Mouse (Mus musculus): ENCODE measurements at regions not wholly inside any gene's neighbourhood (a gene's known extent, or its start where the extent isn't known, plus 50 kb on each side); places are given as distances from the start of the nearest gene placed in this dataset.

DNA sequence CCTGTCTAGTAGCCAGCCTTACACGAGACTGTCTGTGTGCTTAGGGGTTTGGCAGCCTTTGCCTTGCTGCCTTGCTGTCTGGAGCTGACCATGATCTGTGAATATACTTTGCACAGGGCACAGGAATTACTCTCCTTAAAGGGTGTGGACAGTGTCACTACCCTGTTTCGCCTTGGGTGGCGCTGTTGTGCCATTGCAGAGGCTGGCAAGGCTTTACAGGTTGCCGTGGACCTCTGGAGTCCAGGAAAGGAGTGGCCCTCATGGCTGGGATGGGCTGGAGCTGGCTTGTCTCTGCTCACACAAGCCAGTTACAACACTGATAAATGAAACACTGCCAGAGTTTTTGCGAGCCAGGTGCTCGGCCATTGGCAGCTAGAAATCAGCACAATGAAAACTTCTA is 110.1 kb upstream of the Agap1 start:
- intact Hi-C loops (cut with DNase I): loop anchor here (5.0 kb wide), 1 partner anchor 178 kb away; no protein-coding TSS in a partner anchor
- peak; percentile 54 for TF ChIP-seq CTCF (IDR thresholded peaks at IDR 0.05)
- peak in 1 of 2 experiments; percentile 17 for DNase-seq (ENCODE audit: extremely low spot score in 1 of 2, low spot score in 2 of 2)
- Histone ChIP-seq H3K27ac (no peak overlapping the region), H3K4me3 (no peak overlapping the region)

DNA sequence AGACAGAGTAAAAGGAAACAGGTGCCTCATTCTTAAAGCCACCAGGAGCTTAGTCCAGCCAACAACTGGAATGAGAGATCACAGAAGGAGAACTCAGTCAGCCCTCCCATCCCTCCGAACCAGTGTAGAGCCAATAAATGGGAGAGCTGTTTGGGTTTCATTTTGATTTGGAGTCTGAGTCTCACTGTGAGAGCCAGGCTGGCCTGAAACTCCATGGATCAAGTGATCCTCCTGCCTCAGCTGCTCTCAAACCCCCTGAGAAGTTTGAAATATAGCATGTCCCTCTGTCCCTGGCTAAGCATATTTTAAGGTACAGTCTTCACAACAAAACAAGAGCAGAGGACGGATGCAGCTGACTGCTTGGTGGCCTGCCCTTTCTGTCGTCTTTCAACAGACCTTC is 107.3 kb upstream of the Agap1 start:
- intact Hi-C loops (cut with DNase I): no loop called here

GRCm38 (mm10) chr1:89352936-89353335 is 101.7 kb upstream of the Agap1 start:
- TF ChIP-seq CTCF (IDR thresholded peaks at IDR 0.05): no peak
- Histone ChIP-seq H3K4me3 (no peak overlapping the region), H3K27ac (no peak overlapping the region)
- intact Hi-C loops (cut with DNase I): no loop called here
- no peak for DNase-seq (ENCODE audit: extremely low spot score in 1 of 2, low spot score in 2 of 2)

More for the DNA sequence above, 107.3 kb upstream of the Agap1 start:
- no peak overlapping the region for H3K27ac ChIP-seq
- no peak overlapping the region for H3K4me3 ChIP-seq
- TF ChIP-seq CTCF (IDR thresholded peaks at IDR 0.05): no peak
- no peak for DNase-seq (ENCODE audit: extremely low spot score in 1 of 2, low spot score in 2 of 2)

DNA sequence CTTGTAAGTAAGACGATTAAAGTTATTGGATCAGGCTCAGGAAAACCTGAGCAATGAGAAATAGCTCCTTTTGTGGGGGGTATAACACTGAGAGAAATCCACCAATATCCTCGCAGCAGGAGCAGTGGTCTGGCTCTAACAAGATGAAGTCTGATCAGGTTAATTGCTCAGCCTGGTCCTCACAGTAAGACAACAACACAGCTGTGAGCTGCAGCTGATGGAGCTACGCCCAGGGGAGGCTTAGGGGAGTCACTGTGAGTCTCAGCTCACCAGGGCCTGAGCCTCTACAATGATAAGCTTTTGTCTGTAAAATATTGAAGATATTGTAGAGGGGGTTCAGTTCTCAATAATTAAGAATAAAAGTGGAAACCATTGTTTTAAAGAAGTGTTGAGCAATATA is 95.3 kb upstream of the Agap1 start:
- no peak for TF ChIP-seq CTCF (IDR thresholded peaks at IDR 0.05)

GRCm38 (mm10) chr1:89364547-89365305 is 89.9 kb upstream of the Agap1 start:
- no peak overlapping the region for H3K4me3 ChIP-seq
- no peak overlapping the region for H3K27ac ChIP-seq
- intact Hi-C loops (cut with DNase I): no loop called here
- no peak; the same call in none of the 2 replicates for TF ChIP-seq CTCF (IDR thresholded peaks at IDR 0.05)
- DNase-seq (ENCODE audit: extremely low spot score in 1 of 2, low spot score in 2 of 2): peak in 1 of 2 experiments; percentile 9

More for the DNA sequence above, 95.3 kb upstream of the Agap1 start:
- no peak for DNase-seq (ENCODE audit: extremely low spot score in 1 of 2, low spot score in 2 of 2)
- Histone ChIP-seq H3K4me3 (no peak overlapping the region), H3K27ac (no peak overlapping the region)
- intact Hi-C loops (cut with DNase I): no loop called here

DNA sequence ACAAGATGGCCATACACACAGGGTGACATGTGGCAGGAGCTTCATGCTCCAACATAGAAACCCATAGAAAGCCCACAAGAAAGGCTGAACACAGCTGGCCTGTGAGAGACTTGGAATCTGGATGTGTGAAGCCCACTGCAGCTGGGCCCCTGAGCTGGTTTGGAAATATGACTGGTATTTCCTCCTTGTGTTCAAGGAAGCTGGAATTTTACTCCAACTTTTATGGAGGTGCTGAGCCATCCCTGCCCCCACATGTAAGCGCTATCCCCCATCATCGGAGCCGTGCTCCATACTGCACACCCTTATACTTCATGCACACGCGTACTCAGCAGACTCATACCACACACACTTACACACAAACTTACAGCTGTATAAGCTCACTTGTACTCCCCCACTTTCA is 87.7 kb upstream of the Agap1 start:
- DNase-seq (ENCODE audit: extremely low spot score in 1 of 2, low spot score in 2 of 2): no peak
- no peak overlapping the region for H3K4me3 ChIP-seq
- no peak for TF ChIP-seq CTCF (IDR thresholded peaks at IDR 0.05)
- intact Hi-C loops (cut with DNase I): no loop called here
- H3K27ac ChIP-seq: no peak overlapping the region

DNA sequence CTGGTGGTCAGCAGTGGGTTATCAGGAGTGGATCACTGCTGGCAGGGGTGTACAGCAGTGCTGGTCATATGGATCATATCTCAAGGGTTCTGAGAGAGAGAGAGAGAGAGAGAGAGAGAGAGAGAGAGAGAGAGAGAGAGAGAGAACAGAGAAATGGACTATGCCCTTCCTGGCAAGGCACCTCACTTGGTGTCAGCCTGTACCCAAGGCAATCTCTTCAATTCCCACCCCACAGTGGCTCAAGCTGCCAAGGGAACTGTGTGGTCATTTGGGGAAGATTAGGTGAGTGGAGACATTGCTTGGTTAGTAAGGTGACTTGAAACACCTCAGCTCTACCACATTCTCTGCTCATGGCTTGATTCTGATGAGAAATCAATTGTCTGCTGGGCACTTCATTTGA is 80.8 kb upstream of the Agap1 start:
- DNase-seq (ENCODE audit: extremely low spot score in 1 of 2, low spot score in 2 of 2): no peak
- Histone ChIP-seq H3K27ac (no peak overlapping the region), H3K4me3 (no peak overlapping the region)
- intact Hi-C loops (cut with DNase I): no loop called here
- TF ChIP-seq CTCF (IDR thresholded peaks at IDR 0.05): no peak

- no peak for TF ChIP-seq CTCF (IDR thresholded peaks at IDR 0.05)
- H3K4me3 ChIP-seq: no peak overlapping the region
- no peak overlapping the region for H3K27ac ChIP-seq
- no peak for DNase-seq (ENCODE audit: extremely low spot score in 1 of 2, low spot score in 2 of 2)
- intact Hi-C loops (cut with DNase I): no loop called here
Observed at GRCm38 (mm10) chr1:89374271-89374670, 80.3 kb upstream of the Agap1 start.

DNA sequence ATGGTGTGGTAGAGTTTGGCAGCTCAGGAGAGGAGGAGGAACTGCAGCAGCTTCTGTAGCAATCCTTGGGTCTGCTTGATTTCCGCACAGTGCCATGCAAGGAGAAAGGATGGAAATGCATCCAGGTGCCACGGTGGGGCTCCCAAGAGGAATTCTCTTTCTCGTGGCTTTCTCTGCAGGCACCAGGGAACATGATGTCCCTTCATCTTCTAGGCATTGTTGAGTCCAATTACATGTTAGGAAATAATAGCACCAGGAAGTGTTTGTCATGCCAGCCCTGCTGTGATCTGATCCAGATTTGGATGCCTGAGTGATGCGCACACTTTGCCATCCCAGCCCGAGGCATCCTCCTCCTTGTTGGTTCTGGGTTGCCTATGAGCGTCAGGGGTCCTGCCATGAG is 72.6 kb upstream of the Agap1 start:
- intact Hi-C loops (cut with DNase I): loop anchor here (10.0 kb wide), 1 partner anchor 147 kb away; no protein-coding TSS in a partner anchor
- no peak overlapping the region for H3K4me3 ChIP-seq
- DNase-seq (ENCODE audit: extremely low spot score in 1 of 2, low spot score in 2 of 2): no peak
- H3K27ac ChIP-seq: no peak overlapping the region
- TF ChIP-seq CTCF (IDR thresholded peaks at IDR 0.05): no peak

GRCm38 (mm10) chr1:89385111-89385510 is 69.5 kb upstream of the Agap1 start:
- no peak overlapping the region for H3K4me3 ChIP-seq
- no peak for DNase-seq (ENCODE audit: extremely low spot score in 1 of 2, low spot score in 2 of 2)
- H3K27ac ChIP-seq: no peak overlapping the region
- intact Hi-C loops (cut with DNase I): loop anchor here (10.0 kb wide), 1 partner anchor 150 kb away; no protein-coding TSS in a partner anchor
- TF ChIP-seq CTCF (IDR thresholded peaks at IDR 0.05): peak; percentile 23; the same call in 1 of the 2 replicates

GRCm38 (mm10) chr1:89392711-89393110 is 61.9 kb upstream of the Agap1 start:
- H3K27ac ChIP-seq: no peak overlapping the region
- H3K4me3 ChIP-seq: no peak overlapping the region
- TF ChIP-seq CTCF (IDR thresholded peaks at IDR 0.05): no peak
- no peak for DNase-seq (ENCODE audit: extremely low spot score in 1 of 2, low spot score in 2 of 2)
- intact Hi-C loops (cut with DNase I): no loop called here

DNA sequence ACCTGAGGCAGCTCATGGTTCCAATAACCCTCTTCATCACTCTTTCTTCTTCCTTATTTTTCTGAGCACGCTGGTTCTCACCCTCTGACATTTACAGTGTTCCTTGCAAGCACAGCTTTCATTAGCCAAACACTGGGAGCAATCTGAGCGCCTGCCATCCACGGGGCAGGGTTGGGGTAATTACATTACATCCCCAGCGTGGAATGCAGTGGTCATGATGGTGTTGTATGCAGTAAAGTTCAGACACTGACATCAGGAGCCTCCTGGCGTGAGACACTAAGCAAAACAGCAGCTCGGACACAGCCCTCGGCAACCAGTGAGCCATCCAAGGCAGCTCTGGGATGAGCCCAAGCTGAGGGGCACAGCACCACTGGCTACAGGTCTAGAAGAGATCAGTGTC is 60.1 kb upstream of the Agap1 start:
- intact Hi-C loops (cut with DNase I): no loop called here
- TF ChIP-seq CTCF (IDR thresholded peaks at IDR 0.05): no peak
- Histone ChIP-seq H3K4me3 (no peak overlapping the region), H3K27ac (no peak overlapping the region)
- DNase-seq (ENCODE audit: extremely low spot score in 1 of 2, low spot score in 2 of 2): no peak

- Histone ChIP-seq H3K27ac (no peak overlapping the region), H3K4me3 (no peak overlapping the region)
- no peak for TF ChIP-seq CTCF (IDR thresholded peaks at IDR 0.05)
- intact Hi-C loops (cut with DNase I): no loop called here
- DNase-seq (ENCODE audit: extremely low spot score in 1 of 2, low spot score in 2 of 2): peak; percentile 12 to 15
Observed at GRCm38 (mm10) chr1:89400734-89401202, 53.8 kb upstream of the Agap1 start.

Measured in left cerebral cortex, adult 2 months (tissue).